ENCODE assay signal across 8 mouse cellular contexts in the genomic region with DNA sequence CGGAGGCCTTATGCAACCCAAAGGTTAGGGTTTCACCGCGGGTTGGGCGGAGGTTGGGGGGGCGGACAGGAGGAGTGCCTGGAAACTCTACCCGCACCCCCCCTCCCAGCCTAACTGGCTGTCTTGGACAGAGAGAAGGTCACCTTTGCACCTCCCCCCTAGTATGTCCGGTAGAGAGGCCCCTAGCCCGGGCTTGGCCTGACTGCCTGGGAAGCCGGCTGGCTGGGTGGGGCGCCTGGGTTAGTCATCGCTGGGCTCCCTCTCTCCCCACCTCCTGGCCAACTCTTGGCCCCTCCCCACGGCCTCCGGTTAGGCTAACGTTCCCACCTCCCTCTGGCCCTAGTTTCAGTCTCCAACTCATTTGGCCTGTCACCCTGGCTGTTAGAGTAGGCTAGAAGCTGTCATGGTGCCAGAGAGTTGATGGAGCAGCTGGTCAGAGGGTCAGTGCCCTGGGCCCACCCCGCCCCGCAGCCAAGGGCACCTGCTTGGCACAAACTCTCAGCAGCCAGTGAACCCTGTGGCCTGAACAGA. TPM values are rescaled to one million over a fixed set of nuclear protein-coding genes. Genes with fewer than 3 reads are reported as not detected.
A peak's percentile ranks its signal among the peaks of the same experiment; 100 is the strongest.
DNase-seq lines count a peak whose midpoint lies in the region; ATAC-seq and TF ChIP-seq lines count a peak whose summit lies in the region.

No protein-coding gene starts in this region.

- ATAC-seq in intestine, embryonic 16.5 days, result peak; percentile 41
- ATAC-seq in liver, embryonic 15.5 days (ENCODE audit: insufficient read depth), result peak; percentile 45

- peak overlapping the region; percentile 60 for H3K4me2 ChIP-seq in intestine, embryonic 16.5 days (ENCODE audit: low read depth, low read length)
- peak overlapping the region; percentile 90 for H3K4me2 ChIP-seq in liver, embryonic 15.5 days

- no peak for TF ChIP-seq CTCF in cortical plate, adult 2 months (IDR thresholded peaks at IDR 0.05; ENCODE audit: extremely low read depth, insufficient read depth, low read length)

- peak; percentile 45 for DNase-seq in retina, postnatal 1 day
- DNase-seq in retina, embryonic 14.5 days (ENCODE audit: low spot score), result no peak
- peak; percentile 76 to 90 for DNase-seq in gastrocnemius, postnatal 4 days (ENCODE audit: low spot score in 2 of 2)
- DNase-seq in naive thymus-derived CD4-positive, alpha-beta T cell, adult 2 months (ENCODE audit: low read depth), result peak; percentile 53
- peak; percentile 65 for DNase-seq in thymus, postnatal 14 days

- 3% methylated on average over 16 of the region's 16 CpGs for WGBS in intestine, embryonic 16.5 days
- 3% methylated on average over 16 of the region's 16 CpGs for WGBS in liver, embryonic 15.5 days (ENCODE audit: insufficient replicate concordance)

- H3K4me3 ChIP-seq in cortical plate, adult 2 months (ENCODE audit: insufficient read depth, low read length), result peak overlapping the region; percentile 79
- H3K4me3 ChIP-seq in intestine, embryonic 16.5 days (ENCODE audit: low read length), result peak overlapping the region; percentile 73
- peak overlapping the region; percentile 97 for H3K4me3 ChIP-seq in liver, embryonic 15.5 days (replicated peaks)

- H3K4me1 ChIP-seq in cortical plate, adult 2 months (ENCODE audit: control insufficient read depth, insufficient read depth, low read length), result peaks cover 6% of the 10 kb centered on the region
- peaks cover 26% of the 10 kb centered on the region for H3K4me1 ChIP-seq in intestine, embryonic 16.5 days (ENCODE audit: control insufficient read depth, insufficient read depth, low read length)
- peaks cover 77% of the 10 kb centered on the region for H3K4me1 ChIP-seq in liver, embryonic 15.5 days (replicated peaks)

- peak overlapping the region; percentile 72 for H3K9ac ChIP-seq in intestine, embryonic 16.5 days (ENCODE audit: low read depth, low read length)
- peak overlapping the region; percentile 96 for H3K9ac ChIP-seq in liver, embryonic 15.5 days

- peak overlapping the region; percentile 36 for H3K27ac ChIP-seq in cortical plate, adult 2 months (ENCODE audit: insufficient read depth, low read length)
- peak overlapping the region; percentile 93 for H3K27ac ChIP-seq in intestine, embryonic 16.5 days (ENCODE audit: low read length)
- peak overlapping the region; percentile 99 for H3K27ac ChIP-seq in liver, embryonic 15.5 days (replicated peaks)

- no peaks in the 10 kb centered on the region for H3K27me3 ChIP-seq in intestine, embryonic 16.5 days (replicated peaks; ENCODE audit: control insufficient read depth, insufficient read depth, low read length)
- no peaks in the 10 kb centered on the region for H3K27me3 ChIP-seq in liver, embryonic 15.5 days

- TF ChIP-seq POLR2A in cortical plate, adult 2 months (IDR thresholded peaks at IDR 0.05; ENCODE audit: extremely low read depth, insufficient read depth, low read length), result no peak

- H3K36me3 ChIP-seq in intestine, embryonic 16.5 days (ENCODE audit: control insufficient read depth, insufficient read depth, low read length), result peaks cover 3% of the 10 kb centered on the region; the same call in 1 of the 2 replicates
- H3K36me3 ChIP-seq in liver, embryonic 15.5 days (replicated peaks), result peaks cover 38% of the 10 kb centered on the region

- no peaks in the 10 kb centered on the region for H3K9me3 ChIP-seq in intestine, embryonic 16.5 days (ENCODE audit: control insufficient read depth, low read length)
- H3K9me3 ChIP-seq in liver, embryonic 15.5 days (replicated peaks), result no peaks in the 10 kb centered on the region

RNA-seq across cellular contexts. Expression of a gene that starts 0.8 kb away (rescaled TPM):
- polyA plus RNA-seq in cortical plate, adult 2 months (2012; rRNA removed), result 0.89 and 1.3 TPM in 2 replicates
- 10 to 100 TPM in 1 of 2 experiments, 1 to 10 TPM in 1; 9.6 to 12.6 TPM for total RNA-seq in gastrocnemius, postnatal 4 days (2021)
- polyA plus RNA-seq in intestine, embryonic 16.5 days (2015; fragmentation: Nextera tagmentation; extraction: Ambion mirVana), result 17.2 and 19.6 TPM in 2 replicates
- polyA plus RNA-seq in liver, embryonic 15.5 days (2015; fragmentation: Nextera tagmentation; extraction: Ambion mirVana), result 18.8 and 19.9 TPM in 2 replicates

RNA-seq across cellular contexts. Expression of a gene that starts 7.8 kb away (rescaled TPM):
- 12.8 and 14.1 TPM in 2 replicates for polyA plus RNA-seq in cortical plate, adult 2 months (2012; rRNA removed)
- 10 to 100 TPM in 1 of 2 experiments, 1 to 10 TPM in 1; 9.3 to 10.4 TPM for total RNA-seq in gastrocnemius, postnatal 4 days (2021)
- polyA plus RNA-seq in intestine, embryonic 16.5 days (2015; fragmentation: Nextera tagmentation; extraction: Ambion mirVana), result 6.9 and 9.8 TPM in 2 replicates
- 21.0 and 26.2 TPM in 2 replicates for polyA plus RNA-seq in liver, embryonic 15.5 days (2015; fragmentation: Nextera tagmentation; extraction: Ambion mirVana)

RNA-seq across cellular contexts. Expression of a gene that starts 22.9 kb away (rescaled TPM):
- 0.15 and 0.26 TPM in 2 replicates for polyA plus RNA-seq in cortical plate, adult 2 months (2012; rRNA removed)
- 1 to 10 TPM in 1 of 2 experiments, under 1 TPM in 1; 0.32 to 2.7 TPM for total RNA-seq in gastrocnemius, postnatal 4 days (2021)
- polyA plus RNA-seq in intestine, embryonic 16.5 days (2015; fragmentation: Nextera tagmentation; extraction: Ambion mirVana), result 23.2 and 32.8 TPM in 2 replicates
- 631 and 714 TPM in 2 replicates for polyA plus RNA-seq in liver, embryonic 15.5 days (2015; fragmentation: Nextera tagmentation; extraction: Ambion mirVana)

RNA-seq across cellular contexts. Expression of a gene that starts 24.3 kb away (rescaled TPM):
- polyA plus RNA-seq in cortical plate, adult 2 months (2012; rRNA removed), result 88.8 and 89.2 TPM in 2 replicates
- total RNA-seq in gastrocnemius, postnatal 4 days (2021), result 10 to 100 TPM; 97.2 TPM
- polyA plus RNA-seq in intestine, embryonic 16.5 days (2015; fragmentation: Nextera tagmentation; extraction: Ambion mirVana), result 34.8 and 36.3 TPM in 2 replicates
- 25.8 and 28.0 TPM in 2 replicates for polyA plus RNA-seq in liver, embryonic 15.5 days (2015; fragmentation: Nextera tagmentation; extraction: Ambion mirVana)

RNA-seq across cellular contexts. Expression of a gene that starts 39.8 kb away (rescaled TPM):
- 13.7 and 15.9 TPM in 2 replicates for polyA plus RNA-seq in cortical plate, adult 2 months (2012; rRNA removed)
- total RNA-seq in gastrocnemius, postnatal 4 days (2021), result 100 to 1,000 TPM; 130 to 141 TPM
- 32.4 and 38.7 TPM in 2 replicates for polyA plus RNA-seq in intestine, embryonic 16.5 days (2015; fragmentation: Nextera tagmentation; extraction: Ambion mirVana)
- 265 and 279 TPM in 2 replicates for polyA plus RNA-seq in liver, embryonic 15.5 days (2015; fragmentation: Nextera tagmentation; extraction: Ambion mirVana)

Comparison
In these comparisons a context has a peak if more than half of its experiments do, and no peak if none do; other contexts are left out.
1. H3K27ac ChIP-seq: peak in every context shown above with its lines; median percentile 99 in liver, embryonic 15.5 days; 93 in intestine, embryonic 16.5 days; 36 in cortical plate, adult 2 months.
2. RNA of a gene that starts 22.9 kb away (polyA plus RNA-seq): 631 to 714 TPM in liver, embryonic 15.5 days and 23.2 to 32.8 TPM in intestine, embryonic 16.5 days; 0.15 to 0.26 TPM in cortical plate, adult 2 months; every median in the first group is over 10 times any median in the second.
3. Peak in every context shown above with its lines, with median percentiles within 50 percentile points of each other: H3K4me3 ChIP-seq.